Mouse (Mus musculus) embryonic facial prominence, embryonic 15.5 days (tissue): ENCODE measurements around the gene Hsf2. TPM values are rescaled to one million over a fixed set of nuclear protein-coding genes. Genes with fewer than 3 reads are reported as not detected.
"Not testable (repeated sequence)": the region's sequence is repeated elsewhere in the genome, so short reads cannot be mapped to it uniquely, and the experiment has no call there.

Experiments used
- ATAC-seq: fragments of 200-750 bp; cut with Nextera tagmentation; 2 replicates; pipeline ENCODE4 v1.8.0; 2017; ENCODE audit warnings: low read depth, moderate TSS enrichment; ENCODE audit not compliant: insufficient number of reproducible peaks, low FRiP score, low TSS enrichment
- H3K27ac ChIP-seq: fragments of 300-500 bp; sonication (generic); replicated peaks from 2 replicates; pipeline ENCODE4 v1.5.1; 2015; ENCODE audit warnings: mild to moderate bottlenecking, inconsistent platforms
- H3K27me3 ChIP-seq: fragments of 300-500 bp; sonication (generic); 2 replicates; pipeline ENCODE4 v1.6.1; 2015; ENCODE audit warnings: inconsistent platforms
- H3K36me3 ChIP-seq: fragments of 300-500 bp; sonication (generic); 2 replicates; pipeline ENCODE4 v1.6.1; 2015; ENCODE audit warnings: mild to moderate bottlenecking, inconsistent platforms
- H3K4me1 ChIP-seq: fragments of 300-500 bp; sonication (generic); 2 replicates; pipeline ENCODE4 v1.6.1; 2015; ENCODE audit warnings: inconsistent platforms
- H3K4me2 ChIP-seq: fragments of 300-500 bp; sonication (generic); replicated peaks from 2 replicates; pipeline ENCODE4 v1.6.1; 2015; ENCODE audit warnings: mild to moderate bottlenecking, inconsistent platforms
- H3K4me3 ChIP-seq: fragments of 300-500 bp; sonication (generic); replicated peaks from 2 replicates; pipeline ENCODE4 v1.5.1; 2015; ENCODE audit warnings: mild to moderate bottlenecking, inconsistent platforms
- H3K9ac ChIP-seq: fragments of 300-500 bp; sonication (generic); 2 replicates; pipeline ENCODE4 v1.6.1; 2015; ENCODE audit warnings: inconsistent platforms
- H3K9me3 ChIP-seq: fragments of 300-500 bp; sonication (generic); replicated peaks from 2 replicates; pipeline ENCODE4 v1.6.1; 2016; ENCODE audit warnings: inconsistent platforms
- WGBS: fragments of 180-500 bp; shearing (Covaris S2); methylation state at CpG from one replicate; pipeline ENCODE4 v1.1.7; 2015; 5-methylcytosine and 5-hydroxymethylcytosine counted together
- polyA plus RNA-seq: library from polyadenylated mRNA; unstranded; fragments of >200 nt; fragmentation: Nextera tagmentation; extraction: Ambion mirVana; gene quantifications from 2 replicates; pipeline ENCODE4 v1.2.1, GENCODE M21; 2015

The Hsf2 gene
- 27.6 and 28.8 TPM in 2 replicates for polyA plus RNA-seq

DNA sequence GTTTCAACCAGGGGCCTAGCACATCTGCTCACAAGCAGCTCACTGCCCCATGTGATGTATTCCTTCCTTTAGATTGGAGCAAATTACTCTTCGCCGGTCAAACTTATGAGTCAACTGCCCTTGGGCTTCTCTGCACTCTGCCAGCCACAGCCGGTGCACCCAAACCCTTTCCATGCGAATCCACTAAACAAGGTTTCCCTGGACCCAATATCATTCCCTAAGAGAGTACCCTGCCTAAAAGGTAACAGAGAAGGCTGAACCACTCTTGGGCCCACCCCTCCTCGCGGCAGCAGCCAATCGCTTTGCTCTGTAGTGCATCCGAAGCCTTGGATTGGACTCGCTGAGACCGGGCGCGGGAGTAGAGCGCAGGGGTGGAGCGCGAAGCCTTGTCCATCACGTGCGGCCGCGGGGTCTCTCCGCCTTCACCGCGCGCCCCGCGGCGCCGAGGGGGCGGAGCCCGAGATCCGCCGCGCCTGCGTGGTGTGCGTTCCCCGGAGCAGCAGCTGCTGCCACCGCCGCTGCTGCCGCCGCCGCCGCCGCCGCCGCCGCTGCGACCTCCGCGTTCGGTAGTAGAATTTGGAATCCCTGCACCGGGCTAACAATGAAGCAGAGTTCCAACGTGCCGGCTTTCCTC is at the start of gene Hsf2:
Gene Hsf2, plus strand, starts transcription at position 478 of the 634 bp plus-strand sequence.
- Histone ChIP-seq H3K4me2 (peak within 1 kb of the TSS; percentile 52), H3K4me3 (peak within 1 kb of the TSS; percentile 89), H3K27me3 (no peaks in the 10 kb centered on the region), H3K36me3 (no peaks in the 10 kb centered on the region), H3K9ac (peak within 1 kb of the TSS; percentile 97), H3K4me1 (peaks cover 9% of the 10 kb centered on the region; the same call in 1 of the 2 replicates), H3K27ac (peak within 1 kb of the TSS; percentile 97), H3K9me3 (no peaks in the 10 kb centered on the region)
- peak; percentile 100 for ATAC-seq
- under 1% methylated on average over 52 of the region's 52 CpGs for WGBS

DNA sequence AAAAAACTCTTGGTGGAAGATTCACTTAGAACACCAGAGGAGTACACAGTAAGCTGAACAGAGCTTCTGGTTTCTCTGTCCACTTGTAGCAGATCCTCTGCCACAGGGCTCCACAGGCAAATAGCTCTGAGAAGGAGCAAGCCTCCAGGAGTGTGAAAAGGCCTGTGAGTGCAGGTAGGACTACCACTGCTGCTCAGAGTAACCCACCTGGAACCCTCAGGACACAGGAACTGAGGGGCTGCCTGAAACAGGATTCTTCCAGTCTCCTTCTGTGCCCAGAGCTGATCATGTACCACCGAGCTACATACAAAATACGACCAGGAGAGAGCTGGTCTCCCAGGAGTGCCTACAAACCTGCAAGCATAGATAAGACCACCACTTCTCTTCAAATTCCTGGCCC is 48.3 kb upstream of the Hsf2 start:
- H3K27me3 ChIP-seq, result no peaks in the 10 kb centered on the region
- no peak overlapping the region for H3K9ac ChIP-seq
- H3K4me3 ChIP-seq, result no peak overlapping the region
- no peaks in the 10 kb centered on the region for H3K36me3 ChIP-seq
- no peak overlapping the region for H3K27ac ChIP-seq
- H3K4me2 ChIP-seq, result no peak overlapping the region
- H3K4me1 ChIP-seq, result no peaks in the 10 kb centered on the region
- 77% methylated on average over 2 of the region's 2 CpGs for WGBS
- H3K9me3 ChIP-seq, result no peaks in the 10 kb centered on the region
- peak; percentile 32 for ATAC-seq

DNA sequence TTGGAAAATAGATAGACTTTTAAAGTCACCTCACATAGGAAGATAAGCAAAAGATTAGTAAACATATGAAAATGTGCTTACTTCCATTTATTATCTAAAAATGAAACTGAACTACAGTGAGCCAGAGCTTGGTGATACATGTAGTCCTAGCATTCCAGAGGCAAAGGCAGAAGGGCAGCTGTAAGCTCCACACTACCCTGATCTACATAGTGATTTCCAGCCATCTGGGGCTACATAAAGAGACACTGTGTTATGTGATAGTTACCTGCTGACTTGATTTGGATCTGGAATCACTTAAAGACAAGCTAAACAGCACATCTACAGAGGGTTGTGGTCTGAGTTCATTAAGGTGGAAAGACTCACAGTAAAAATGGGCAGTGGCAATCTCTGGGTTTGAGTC is 45.1 kb upstream of the Hsf2 start:
- Histone ChIP-seq H3K36me3 (no peaks in the 10 kb centered on the region), H3K9me3 (no peaks in the 10 kb centered on the region), H3K27me3 (no peaks in the 10 kb centered on the region), H3K4me1 (no peaks in the 10 kb centered on the region), H3K4me2 (no peak overlapping the region), H3K9ac (no peak overlapping the region), H3K27ac (no peak overlapping the region), H3K4me3 (no peak overlapping the region)
- no peak for ATAC-seq

DNA sequence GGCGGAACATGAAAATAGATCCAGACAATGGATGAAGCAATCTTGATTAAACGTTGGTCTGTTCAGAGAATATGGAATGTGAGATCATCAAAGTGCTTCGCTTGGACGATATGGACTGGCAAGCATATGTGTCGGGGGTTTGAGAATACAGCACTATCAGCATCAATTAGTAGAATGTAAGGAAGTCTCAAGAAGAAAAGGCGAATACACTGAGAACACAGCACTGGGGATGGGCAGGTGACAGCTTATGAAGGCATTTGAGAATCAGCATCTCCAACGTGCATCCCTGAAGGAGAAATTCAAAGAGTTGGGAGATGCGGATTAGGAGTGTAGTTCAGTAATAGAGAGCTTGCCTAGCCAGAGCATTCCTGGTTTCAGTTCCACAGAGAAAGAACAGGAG is 41.8 kb upstream of the Hsf2 start:
- Histone ChIP-seq H3K27me3 (no peaks in the 10 kb centered on the region), H3K9me3 (no peaks in the 10 kb centered on the region), H3K9ac (no peak overlapping the region), H3K27ac (no peak overlapping the region), H3K4me2 (no peak overlapping the region), H3K36me3 (no peaks in the 10 kb centered on the region), H3K4me1 (no peaks in the 10 kb centered on the region), H3K4me3 (no peak overlapping the region)
- 66% methylated on average over 8 of the region's 8 CpGs for WGBS
- no peak for ATAC-seq

DNA sequence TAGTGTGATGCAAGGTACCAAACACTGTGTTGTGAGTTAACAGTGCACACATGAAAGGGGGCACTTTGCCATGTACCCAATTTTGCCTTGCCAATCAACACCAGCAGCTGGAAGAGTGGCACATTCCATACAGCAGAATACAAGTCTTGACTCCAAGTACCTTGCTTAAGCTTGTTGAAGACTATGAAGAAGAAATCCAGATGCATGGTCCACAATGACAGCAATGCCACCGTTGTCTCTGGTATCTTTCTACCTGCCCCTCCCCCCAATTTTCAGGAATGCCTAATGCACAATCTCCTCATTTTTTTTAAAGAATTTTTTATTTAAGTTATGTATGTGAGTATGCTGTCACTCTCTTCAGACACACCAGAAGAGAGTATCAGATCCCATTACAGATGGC is 40.5 kb upstream of the Hsf2 start:
- no peaks in the 10 kb centered on the region for H3K4me1 ChIP-seq
- H3K9ac ChIP-seq, result no peak overlapping the region
- H3K4me2 ChIP-seq, result no peak overlapping the region
- H3K9me3 ChIP-seq, result no peaks in the 10 kb centered on the region
- 89% methylated on average over 1 of the region's 1 CpGs for WGBS
- ATAC-seq, result no peak
- no peak overlapping the region for H3K4me3 ChIP-seq
- no peaks in the 10 kb centered on the region for H3K27me3 ChIP-seq
- no peak overlapping the region for H3K27ac ChIP-seq
- no peaks in the 10 kb centered on the region for H3K36me3 ChIP-seq

DNA sequence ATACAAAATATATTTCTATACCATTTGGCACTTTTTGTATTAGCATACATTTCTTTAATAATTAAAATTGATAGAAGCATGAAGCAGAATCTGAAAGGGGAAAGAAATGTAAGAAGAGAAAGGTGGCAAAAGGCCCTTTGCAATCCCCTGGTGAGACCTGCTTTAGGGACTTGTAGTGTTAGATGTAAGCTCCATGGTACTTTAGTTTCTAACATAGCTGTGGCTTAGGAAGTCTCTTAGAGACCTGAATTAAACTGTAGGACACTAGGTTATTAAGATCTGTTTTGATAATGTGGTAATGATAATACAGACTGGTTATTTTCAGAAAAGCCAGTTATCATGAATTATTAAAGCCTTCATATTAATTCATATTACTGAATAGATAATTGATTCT is 38.5 kb upstream of the Hsf2 start:
- no peaks in the 10 kb centered on the region for H3K9me3 ChIP-seq
- no peak overlapping the region for H3K27ac ChIP-seq
- no peaks in the 10 kb centered on the region for H3K27me3 ChIP-seq
- no peak overlapping the region for H3K4me2 ChIP-seq
- no peaks in the 10 kb centered on the region for H3K4me1 ChIP-seq
- no peak for ATAC-seq
- H3K36me3 ChIP-seq, result no peaks in the 10 kb centered on the region
- H3K9ac ChIP-seq, result no peak overlapping the region
- H3K4me3 ChIP-seq, result no peak overlapping the region

DNA sequence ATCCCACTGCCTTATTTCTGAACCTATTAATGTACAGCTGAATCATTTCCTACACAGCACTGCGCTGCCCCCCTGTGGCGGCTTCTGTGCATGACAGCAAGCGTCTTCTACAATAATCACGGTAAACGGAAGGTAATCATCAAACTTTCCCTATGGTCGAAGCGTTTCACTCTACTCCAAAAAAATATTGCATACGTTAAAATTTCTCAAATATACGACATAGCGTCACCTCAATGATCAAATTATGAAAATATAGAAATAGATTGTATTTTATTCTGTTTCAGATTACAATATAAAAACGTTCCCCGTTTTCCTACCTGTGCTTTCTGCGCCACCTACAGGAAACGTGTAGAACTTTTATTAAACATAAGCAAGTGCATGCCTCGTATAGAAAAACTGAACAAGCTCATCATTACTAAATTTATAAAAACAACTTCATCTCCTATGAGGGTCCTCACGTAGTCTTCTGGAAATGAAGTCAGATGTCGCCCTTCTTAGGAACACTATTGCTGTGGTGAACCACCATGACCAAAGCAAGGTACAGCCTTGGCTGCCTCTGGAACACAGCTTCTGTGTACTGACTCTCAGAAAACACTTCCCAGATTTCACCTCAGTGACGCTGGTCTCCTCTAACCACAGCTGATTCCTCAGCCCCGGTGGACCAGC is 38.0 kb upstream of the Hsf2 start:
- no peak for ATAC-seq
- Histone ChIP-seq H3K27me3 (no peaks in the 10 kb centered on the region), H3K36me3 (no peaks in the 10 kb centered on the region), H3K9me3 (no peaks in the 10 kb centered on the region), H3K4me3 (peak overlapping the region; percentile 30), H3K4me2 (peak overlapping the region; percentile 40; the same call in 1 of the 2 replicates), H3K4me1 (no peaks in the 10 kb centered on the region), H3K27ac (no peak overlapping the region), H3K9ac (no peak overlapping the region)
- 4% methylated on average over 19 of the region's 19 CpGs for WGBS

DNA sequence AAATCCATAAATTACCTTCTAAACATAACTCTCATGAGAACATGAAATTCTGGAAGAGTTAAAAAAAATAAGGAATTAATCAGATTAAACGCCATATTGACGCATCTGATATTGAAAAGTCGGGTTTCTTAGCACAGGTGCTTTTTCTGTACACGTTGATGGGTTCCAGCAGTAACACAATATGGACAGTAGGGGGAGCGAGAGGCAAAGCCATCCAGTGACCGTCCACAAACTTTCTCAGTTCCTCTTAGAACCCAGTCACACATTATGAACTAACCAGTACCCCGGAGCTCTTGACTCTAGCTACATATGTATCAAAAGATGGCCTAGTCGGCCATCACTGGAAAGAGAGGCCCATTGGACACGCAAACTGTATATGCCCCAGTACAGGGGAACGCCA is 22.9 kb upstream of the Hsf2 start:
- H3K9me3 ChIP-seq, H3K4me3 ChIP-seq, ATAC-seq, H3K36me3 ChIP-seq, H3K27ac ChIP-seq, H3K4me1 ChIP-seq, H3K9ac ChIP-seq, H3K27me3 ChIP-seq, H3K4me2 ChIP-seq: not testable (repeated sequence)
- WGBS, result 27% methylated on average over 10 of the region's 10 CpGs

DNA sequence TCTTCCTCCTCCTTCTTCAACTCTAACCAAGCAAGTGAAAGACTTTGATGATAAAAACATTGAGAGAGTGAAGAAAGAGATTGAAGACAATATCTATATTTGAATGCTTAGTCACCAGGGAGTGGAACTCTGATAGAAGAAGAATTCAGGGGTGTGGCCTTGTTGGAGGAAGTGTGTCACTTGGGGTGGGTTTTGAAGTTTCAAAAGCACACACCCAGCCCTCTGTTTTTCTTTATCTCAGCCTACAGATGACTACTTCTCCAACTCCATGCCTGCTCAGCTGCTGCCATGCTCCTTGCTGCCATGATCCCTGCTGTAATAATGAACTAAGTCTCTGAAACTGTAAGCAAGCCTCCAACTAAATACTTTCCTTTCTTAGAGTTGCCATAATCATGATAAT is 20.4 kb upstream of the Hsf2 start:
- no peaks in the 10 kb centered on the region for H3K36me3 ChIP-seq
- no peak overlapping the region for H3K4me2 ChIP-seq
- no peaks in the 10 kb centered on the region for H3K4me1 ChIP-seq
- no peaks in the 10 kb centered on the region for H3K27me3 ChIP-seq
- H3K4me3 ChIP-seq, result no peak overlapping the region
- no peak overlapping the region for H3K9ac ChIP-seq
- H3K9me3 ChIP-seq, result no peaks in the 10 kb centered on the region
- no peak overlapping the region for H3K27ac ChIP-seq
- no peak for ATAC-seq

DNA sequence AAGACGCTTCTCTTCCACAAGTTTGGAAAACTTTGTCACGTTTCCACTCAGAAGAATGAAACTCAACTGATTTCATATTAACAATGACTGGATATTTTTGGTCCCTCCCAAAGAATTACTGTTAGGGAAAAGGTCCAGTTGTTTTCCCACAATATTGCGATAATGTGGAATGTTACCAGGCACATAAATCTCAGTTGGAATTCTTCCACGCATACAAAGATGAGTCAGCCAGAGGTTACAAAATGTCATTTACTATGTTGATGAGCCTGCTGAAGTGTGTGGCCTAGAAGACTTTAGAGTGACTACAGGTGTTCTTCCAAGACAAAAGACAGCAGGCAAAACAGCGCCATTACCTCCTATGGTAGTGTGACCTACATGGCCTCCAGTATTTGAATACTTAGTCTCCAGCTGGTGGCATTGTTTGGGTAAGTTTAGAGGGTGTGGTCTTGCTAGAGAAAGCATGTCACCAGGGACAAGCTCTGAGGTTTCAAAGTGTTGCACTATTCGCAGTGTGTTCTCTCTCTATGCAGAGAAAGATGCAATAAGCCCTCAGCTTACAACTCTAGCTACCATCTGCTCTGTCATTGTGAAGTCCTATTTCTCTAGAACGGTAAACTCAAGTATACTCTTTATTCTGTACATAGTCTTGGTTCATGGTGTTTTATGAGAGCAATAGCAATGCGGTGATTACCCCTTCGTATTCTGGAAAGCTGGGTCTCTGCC is 8.9 kb upstream of the Hsf2 start:
- H3K27me3 ChIP-seq, result no peaks in the 10 kb centered on the region
- H3K27ac ChIP-seq, result no peak overlapping the region
- no peak overlapping the region for H3K9ac ChIP-seq
- H3K4me2 ChIP-seq, result no peak overlapping the region
- 78% methylated on average over 9 of the region's 9 CpGs for WGBS
- H3K4me1 ChIP-seq, result no peaks in the 10 kb centered on the region
- H3K4me3 ChIP-seq, result no peak overlapping the region
- no peak for ATAC-seq
- H3K36me3 ChIP-seq, result no peaks in the 10 kb centered on the region
- no peaks in the 10 kb centered on the region for H3K9me3 ChIP-seq

DNA sequence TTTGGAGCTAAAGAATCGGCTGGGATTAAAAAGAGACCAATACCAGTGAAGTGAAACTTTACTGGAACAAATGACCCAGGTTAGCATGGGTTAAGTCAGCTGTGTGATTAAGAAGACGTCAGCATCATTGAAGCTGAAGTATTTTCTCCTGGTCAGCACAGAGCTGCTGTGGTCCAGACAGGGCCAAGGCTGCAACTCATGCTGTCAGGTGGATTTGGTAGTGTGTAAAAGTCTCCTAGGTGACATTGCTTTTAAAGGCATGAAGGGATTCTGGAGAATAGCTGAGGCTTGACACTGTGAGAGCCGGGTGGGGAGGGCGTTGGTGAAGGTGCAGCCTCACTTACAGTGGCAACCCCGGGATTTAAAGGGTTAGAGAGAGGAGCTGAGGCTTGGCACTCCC is 4.5 kb upstream of the Hsf2 start:
- H3K27ac ChIP-seq, result no peak overlapping the region
- no peak overlapping the region for H3K9ac ChIP-seq
- 43% methylated on average over 5 of the region's 5 CpGs for WGBS
- H3K4me1 ChIP-seq, result no peaks in the 10 kb centered on the region
- H3K4me3 ChIP-seq, result no peak overlapping the region
- no peaks in the 10 kb centered on the region for H3K27me3 ChIP-seq
- ATAC-seq, result no peak
- no peak overlapping the region for H3K4me2 ChIP-seq
- H3K36me3 ChIP-seq, result no peaks in the 10 kb centered on the region
- H3K9me3 ChIP-seq, result no peaks in the 10 kb centered on the region
